Mouse (Mus musculus): ENCODE measurements around the gene Ccdc120. TPM values are rescaled to one million over a fixed set of nuclear protein-coding genes. Genes with fewer than 3 reads are reported as not detected.
"Not testable (repeated sequence)": the region's sequence is repeated elsewhere in the genome, so short reads cannot be mapped to it uniquely, and the experiment has no call there.

Gene Ccdc120
- total RNA-seq, 2 experiments from 2014 or later = 56.2 to 65.4 TPM

- DNase-seq; intact Hi-C loops (cut with DNase I): not testable (repeated sequence)
These were observed 37.0 kb downstream of the Ccdc120 start for GRCm38 (mm10) chrX:7713764-7714134.

GRCm38 (mm10) chrX:7696954-7697381 is 53.7 kb downstream of the Ccdc120 start, which contains the start of gene Gpkow:
Gene Gpkow (plus strand): TSS chrX:7697131.
- peak; percentile 77 for DNase-seq
- intact Hi-C loops (cut with DNase I) = no loop called here

- intact Hi-C loops (cut with DNase I) = no loop called here
- no peak for DNase-seq
These were observed 54.2 kb downstream of the Ccdc120 start for GRCm38 (mm10) chrX:7696520-7696919.

GRCm38 (mm10) chrX:7692862-7693261 is 57.8 kb downstream of the Ccdc120 start:
- intact Hi-C loops (cut with DNase I) = no loop called here
- DNase-seq = peak; percentile 14

- no peak for DNase-seq
- intact Hi-C loops (cut with DNase I) = no loop called here
These were observed 60.2 kb downstream of the Ccdc120 start for GRCm38 (mm10) chrX:7690486-7690885.

GRCm38 (mm10) chrX:7688321-7688720 is 62.4 kb downstream of the Ccdc120 start:
- no peak for DNase-seq
- intact Hi-C loops (cut with DNase I) = no loop called here

Other genes starting within 250 kb of the Ccdc120 start
- under 1 TPM in 1 of 2 experiments, not detected in 1; 0.26 TPM for gene Foxp3, start 177.3 kb downstream of the Ccdc120 start, total RNA-seq (2021)
- 10 to 100 TPM in 1 of 2 experiments, 1 to 10 TPM in 1; 9.2 to 10.0 TPM for gene Ppp1r3f, start 176.6 kb downstream of the Ccdc120 start, total RNA-seq (2021)
- gene Ccdc22, start 145.4 kb downstream of the Ccdc120 start, total RNA-seq (2021) = 10 to 100 TPM; 24.8 to 26.3 TPM
- gene Cacna1f, start 143.8 kb downstream of the Ccdc120 start, total RNA-seq (2021) = under 1 TPM in 1 of 2 experiments, not detected in 1; 0.22 TPM
- 100 to 1,000 TPM; 573 to 717 TPM for gene Syp, start 112.4 kb downstream of the Ccdc120 start, total RNA-seq (2021)
- 1 to 10 TPM; 1.4 to 1.9 TPM for gene Prickle3, start 93.6 kb downstream of the Ccdc120 start, total RNA-seq (2021)
- gene Plp2, start 79.5 kb downstream of the Ccdc120 start, total RNA-seq (2021) = 10 to 100 TPM; 19.3 to 26.5 TPM
- under 1 TPM; 0.22 to 0.38 TPM for gene Magix, start 69.7 kb downstream of the Ccdc120 start, total RNA-seq (2021)
- gene Gpkow, start 53.8 kb downstream of the Ccdc120 start, total RNA-seq (2021) = 10 to 100 TPM; 39.0 to 42.0 TPM
- gene Wdr45, start 36.6 kb downstream of the Ccdc120 start, total RNA-seq (2021) = 10 to 100 TPM; 32.0 to 34.9 TPM
- under 1 TPM in 1 of 2 experiments, not detected in 1; 0.60 TPM for gene Gm45208, start 28.7 kb downstream of the Ccdc120 start, total RNA-seq (2021)
- 10 to 100 TPM; 70.0 to 84.0 TPM for gene Praf2, start 22.5 kb downstream of the Ccdc120 start, total RNA-seq (2021)
- 10 to 100 TPM; 24.0 to 29.0 TPM for gene Tfe3, start 11.7 kb upstream of the Ccdc120 start, total RNA-seq (2021)
- gene Gripap1, start 38.9 kb upstream of the Ccdc120 start, total RNA-seq (2021) = 10 to 100 TPM; 79.8 to 81.2 TPM
- 10 to 100 TPM; 10.9 to 12.9 TPM for gene Kcnd1, start 71.4 kb upstream of the Ccdc120 start, total RNA-seq (2021)
- 10 to 100 TPM; 63.8 to 69.8 TPM for gene Otud5, start 90.5 kb upstream of the Ccdc120 start, total RNA-seq (2021)
- 10 to 100 TPM; 25.4 to 27.2 TPM for gene Pim2, start 127.4 kb upstream of the Ccdc120 start, total RNA-seq (2021)
- gene Slc35a2, start 133.1 kb upstream of the Ccdc120 start, total RNA-seq (2021) = 10 to 100 TPM; 40.5 to 41.7 TPM
- gene Pqbp1, start 148.4 kb upstream of the Ccdc120 start, total RNA-seq (2021) = 10 to 100 TPM; 92.7 to 98.2 TPM
- 10 to 100 TPM; 46.6 to 54.4 TPM for gene Timm17b, start 148.5 kb upstream of the Ccdc120 start, total RNA-seq (2021)
- gene Gm10491, start 156.9 kb upstream of the Ccdc120 start, total RNA-seq (2021) = not detected
- not detected for gene Gm10490, start 158.6 kb upstream of the Ccdc120 start, total RNA-seq (2021)
- 100 to 1,000 TPM; 188 to 204 TPM for gene Pcsk1n, start 168.9 kb upstream of the Ccdc120 start, total RNA-seq (2021)
- gene Eras, start 177.7 kb upstream of the Ccdc120 start, total RNA-seq (2021) = not detected
- 10 to 100 TPM; 62.5 to 71.4 TPM for gene Hdac6, start 197.0 kb upstream of the Ccdc120 start, total RNA-seq (2021)
- not detected for gene Gata1, start 227.2 kb upstream of the Ccdc120 start, total RNA-seq (2021)